Mouse (Mus musculus): ENCODE measurements around the gene Lrrc74a. TPM values are rescaled to one million over a fixed set of nuclear protein-coding genes. Genes with fewer than 3 reads are reported as not detected.
A peak's percentile ranks its signal among the peaks of the same experiment; 100 is the strongest.

Lrrc74a gene
- polyA plus RNA-seq, 1 experiment from 2014 or later, result not detected

DNA sequence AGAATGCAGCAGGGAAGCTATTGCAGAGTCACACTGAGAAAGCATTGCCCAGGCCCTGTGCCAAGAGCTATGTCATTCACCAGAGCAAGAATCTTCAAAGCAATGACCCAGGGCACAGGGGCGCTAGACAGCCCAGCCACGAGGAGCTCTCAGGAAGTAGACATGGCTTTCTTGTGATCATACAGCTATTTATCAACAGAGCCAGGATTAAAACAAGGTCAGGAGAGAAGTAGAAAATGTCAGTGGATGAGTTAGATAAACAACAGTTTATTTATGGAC, 56.6 kb downstream of the Lrrc74a start:
- H3K27me3 ChIP-seq (ENCODE audit: control insufficient read depth, insufficient read depth, low read length), result no peaks in the 10 kb centered on the region
- no peak overlapping the region for H3K9ac ChIP-seq (ENCODE audit: low read length)
- no peak overlapping the region for H3K4me2 ChIP-seq (ENCODE audit: low read depth, low read length)
- H3K4me1 ChIP-seq (ENCODE audit: control insufficient read depth, insufficient read depth, low read length), result peaks cover 29% of the 10 kb centered on the region
- WGBS, result 22% methylated on average over 2 of the region's 2 CpGs
- peak overlapping the region; percentile 33; the same call in 1 of the 2 replicates for H3K27ac ChIP-seq (ENCODE audit: low read length)
- H3K36me3 ChIP-seq (ENCODE audit: control insufficient read depth, insufficient read depth, low read length), result no peaks in the 10 kb centered on the region
- ATAC-seq (ENCODE audit: insufficient read depth, low FRiP score), result no peak
- no peaks in the 10 kb centered on the region for H3K9me3 ChIP-seq (replicated peaks; ENCODE audit: control insufficient read depth, low read length)
- H3K4me3 ChIP-seq (replicated peaks; ENCODE audit: low read length), result no peak overlapping the region

DNA sequence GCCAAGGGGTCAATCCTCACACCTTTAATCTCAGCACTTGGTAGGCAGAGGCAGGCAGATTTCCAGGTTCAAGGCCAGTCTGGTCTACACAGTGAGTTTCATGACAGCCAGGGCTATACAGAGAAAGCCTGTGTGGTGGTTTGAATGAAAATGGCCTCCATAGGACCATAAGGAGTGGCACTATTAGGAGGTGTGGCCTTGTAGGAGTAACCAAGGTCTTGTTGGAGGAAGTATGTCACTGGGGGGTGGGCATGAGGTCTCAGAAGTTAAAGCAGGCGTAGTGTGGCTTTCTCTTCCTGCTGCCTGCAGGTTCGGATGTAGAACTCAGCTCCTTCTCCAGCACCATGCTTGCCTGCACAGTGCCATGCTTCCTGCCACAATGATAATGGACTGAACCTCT, 57.8 kb downstream of the Lrrc74a start:
- Histone ChIP-seq H3K4me1 (ENCODE audit: control insufficient read depth, insufficient read depth, low read length) (peaks cover 21% of the 10 kb centered on the region), H3K4me3 (replicated peaks; ENCODE audit: low read length) (no peak overlapping the region), H3K36me3 (ENCODE audit: control insufficient read depth, insufficient read depth, low read length) (no peaks in the 10 kb centered on the region), H3K9ac (ENCODE audit: low read length) (no peak overlapping the region), H3K27ac (ENCODE audit: low read length) (no peak overlapping the region), H3K4me2 (ENCODE audit: low read depth, low read length) (no peak overlapping the region), H3K9me3 (replicated peaks; ENCODE audit: control insufficient read depth, low read length) (no peaks in the 10 kb centered on the region), H3K27me3 (ENCODE audit: control insufficient read depth, insufficient read depth, low read length) (no peaks in the 10 kb centered on the region)
- 90% methylated on average over 2 of the region's 2 CpGs for WGBS
- no peak for ATAC-seq (ENCODE audit: insufficient read depth, low FRiP score)

DNA sequence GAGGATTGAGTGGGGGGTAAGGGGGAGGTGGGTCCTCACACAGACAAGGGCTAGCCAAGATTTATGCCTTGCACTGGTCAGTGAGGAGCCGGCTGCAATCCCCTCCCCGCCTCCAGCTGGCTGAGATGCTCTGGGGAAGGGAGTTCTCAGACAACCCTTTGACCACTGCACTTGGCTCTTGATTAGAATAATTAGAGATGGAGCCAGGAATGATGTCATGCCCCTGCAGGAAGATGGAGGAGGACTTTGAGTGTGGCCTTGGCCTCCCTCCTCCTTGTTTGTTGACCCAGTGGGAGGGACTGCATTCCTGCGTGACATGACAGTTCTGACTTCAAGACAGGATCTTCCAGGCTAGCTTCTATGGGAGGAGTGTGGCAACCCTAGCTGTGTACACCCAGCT, 59.7 kb downstream of the Lrrc74a start:
- H3K4me3 ChIP-seq (replicated peaks; ENCODE audit: low read length), result no peak overlapping the region
- peaks cover 21% of the 10 kb centered on the region for H3K4me1 ChIP-seq (ENCODE audit: control insufficient read depth, insufficient read depth, low read length)
- WGBS, result 36% methylated on average over 3 of the region's 3 CpGs
- no peaks in the 10 kb centered on the region for H3K9me3 ChIP-seq (replicated peaks; ENCODE audit: control insufficient read depth, low read length)
- H3K27me3 ChIP-seq (ENCODE audit: control insufficient read depth, insufficient read depth, low read length), result no peaks in the 10 kb centered on the region
- H3K36me3 ChIP-seq (ENCODE audit: control insufficient read depth, insufficient read depth, low read length), result no peaks in the 10 kb centered on the region
- no peak overlapping the region for H3K9ac ChIP-seq (ENCODE audit: low read length)
- peak; percentile 45 for ATAC-seq (ENCODE audit: insufficient read depth, low FRiP score)
- H3K27ac ChIP-seq (ENCODE audit: low read length), result peak overlapping the region; percentile 64
- no peak overlapping the region for H3K4me2 ChIP-seq (ENCODE audit: low read depth, low read length)

DNA sequence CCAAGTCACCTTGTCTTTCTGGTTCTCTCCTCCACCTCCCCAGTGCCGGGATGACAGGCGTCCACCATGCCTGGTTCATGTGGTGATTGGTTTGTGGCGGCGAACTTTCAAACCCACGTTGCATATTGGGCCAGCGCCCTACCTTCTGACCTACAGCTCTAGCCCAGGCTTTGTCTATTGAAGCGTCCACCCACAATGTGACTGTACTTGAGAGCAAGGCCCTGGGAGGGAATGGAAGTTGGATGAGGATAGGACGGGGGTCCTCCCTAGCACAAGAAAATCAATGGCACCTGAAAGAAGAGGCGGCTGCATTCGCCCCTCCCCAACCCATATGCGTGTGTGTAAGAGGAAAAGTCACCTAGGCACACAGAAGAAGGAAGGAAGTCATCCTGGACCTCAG, 60.2 kb downstream of the Lrrc74a start:
- 84% methylated on average over 11 of the region's 11 CpGs for WGBS
- H3K9ac ChIP-seq (ENCODE audit: low read length), result no peak overlapping the region
- H3K9me3 ChIP-seq (replicated peaks; ENCODE audit: control insufficient read depth, low read length), result no peaks in the 10 kb centered on the region
- no peaks in the 10 kb centered on the region for H3K36me3 ChIP-seq (ENCODE audit: control insufficient read depth, insufficient read depth, low read length)
- ATAC-seq (ENCODE audit: insufficient read depth, low FRiP score), result no peak
- H3K27me3 ChIP-seq (ENCODE audit: control insufficient read depth, insufficient read depth, low read length), result no peaks in the 10 kb centered on the region
- H3K4me3 ChIP-seq (replicated peaks; ENCODE audit: low read length), result no peak overlapping the region
- H3K4me1 ChIP-seq (ENCODE audit: control insufficient read depth, insufficient read depth, low read length), result peaks cover 24% of the 10 kb centered on the region
- peak overlapping the region; percentile 64; the same call in 1 of the 2 replicates for H3K27ac ChIP-seq (ENCODE audit: low read length)
- H3K4me2 ChIP-seq (ENCODE audit: low read depth, low read length), result no peak overlapping the region

DNA sequence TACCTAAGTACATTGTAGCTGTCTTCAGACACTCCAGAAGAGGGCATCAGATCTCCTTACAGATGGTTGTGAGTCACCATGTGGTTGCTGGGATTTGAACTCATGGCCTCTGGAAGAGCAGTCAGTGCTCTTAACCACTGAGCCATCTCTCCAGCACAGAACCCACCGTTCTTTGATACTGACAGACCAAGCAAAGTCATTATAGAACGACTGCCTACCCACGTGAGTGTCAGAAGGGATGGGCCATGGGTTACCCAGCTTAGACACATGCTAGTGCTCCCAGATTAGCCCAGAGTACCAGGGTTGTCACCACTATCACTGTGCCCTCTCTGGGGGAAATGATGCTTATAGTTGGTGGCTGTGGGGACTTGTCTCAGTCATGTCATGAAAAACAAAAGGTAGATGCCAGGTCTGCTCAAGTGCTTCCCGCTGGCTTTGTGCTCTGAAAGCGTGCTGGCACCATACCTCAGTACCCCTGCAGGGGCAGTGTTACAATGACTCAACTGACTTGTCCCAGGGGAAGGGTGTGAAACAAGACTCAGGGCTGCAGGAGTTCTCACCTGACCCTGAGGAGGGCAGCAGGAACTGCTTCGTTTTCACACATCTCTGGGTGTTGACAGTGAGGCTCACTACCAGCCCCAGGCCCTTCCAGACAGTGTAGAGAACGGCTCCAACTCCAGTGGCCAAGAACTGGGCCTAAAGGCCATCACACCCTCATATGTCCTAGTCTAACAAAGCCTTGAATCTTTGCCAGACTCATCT, 61.1 kb downstream of the Lrrc74a start:
- peaks cover 24% of the 10 kb centered on the region for H3K4me1 ChIP-seq (ENCODE audit: control insufficient read depth, insufficient read depth, low read length)

DNA sequence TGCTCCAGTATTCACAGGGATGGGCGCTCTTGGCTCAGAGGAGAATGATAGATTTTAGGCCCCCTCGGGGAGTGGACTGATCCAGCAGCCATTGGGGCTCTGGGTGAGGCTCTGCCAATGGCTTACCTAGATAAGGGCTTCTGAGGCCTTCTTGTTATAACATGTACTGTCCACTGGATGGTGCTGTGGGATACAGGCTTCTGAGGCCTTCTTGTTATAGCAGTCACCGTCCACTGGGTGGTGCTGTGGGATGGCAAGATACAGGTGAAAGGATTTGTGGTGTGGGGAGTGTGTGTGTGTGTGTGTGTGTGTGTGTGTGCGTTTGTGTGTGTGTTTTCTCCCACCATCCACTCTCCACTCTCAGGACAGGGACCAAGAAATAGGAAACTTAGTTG, 61.7 kb downstream of the Lrrc74a start:
- Histone ChIP-seq H3K27ac (ENCODE audit: low read length) (no peak overlapping the region), H3K9ac (ENCODE audit: low read length) (0 out of 2 replicates have a peak overlapping the region, but pooled peaks have one; percentile 19), H3K36me3 (ENCODE audit: control insufficient read depth, insufficient read depth, low read length) (no peaks in the 10 kb centered on the region), H3K4me3 (replicated peaks; ENCODE audit: low read length) (no peak overlapping the region), H3K4me1 (ENCODE audit: control insufficient read depth, insufficient read depth, low read length) (peaks cover 25% of the 10 kb centered on the region), H3K4me2 (ENCODE audit: low read depth, low read length) (no peak overlapping the region), H3K27me3 (ENCODE audit: control insufficient read depth, insufficient read depth, low read length) (no peaks in the 10 kb centered on the region), H3K9me3 (replicated peaks; ENCODE audit: control insufficient read depth, low read length) (no peaks in the 10 kb centered on the region)
- peak; percentile 28; the same call in 1 of the 2 replicates for ATAC-seq (ENCODE audit: insufficient read depth, low FRiP score)
- 3% methylated on average over 4 of the region's 4 CpGs for WGBS

More for the DNA sequence above, 61.1 kb downstream of the Lrrc74a start:
- Histone ChIP-seq H3K9me3 (replicated peaks; ENCODE audit: control insufficient read depth, low read length) (no peaks in the 10 kb centered on the region), H3K4me3 (replicated peaks; ENCODE audit: low read length) (no peak overlapping the region), H3K4me2 (ENCODE audit: low read depth, low read length) (no peak overlapping the region), H3K27me3 (ENCODE audit: control insufficient read depth, insufficient read depth, low read length) (no peaks in the 10 kb centered on the region), H3K9ac (ENCODE audit: low read length) (0 out of 2 replicates have a peak overlapping the region, but pooled peaks have one; percentile 19), H3K36me3 (ENCODE audit: control insufficient read depth, insufficient read depth, low read length) (no peaks in the 10 kb centered on the region), H3K27ac (ENCODE audit: low read length) (no peak overlapping the region)
- WGBS, result 52% methylated on average over 7 of the region's 7 CpGs
- peak; percentile 9; the same call in 1 of the 2 replicates for ATAC-seq (ENCODE audit: insufficient read depth, low FRiP score)

DNA sequence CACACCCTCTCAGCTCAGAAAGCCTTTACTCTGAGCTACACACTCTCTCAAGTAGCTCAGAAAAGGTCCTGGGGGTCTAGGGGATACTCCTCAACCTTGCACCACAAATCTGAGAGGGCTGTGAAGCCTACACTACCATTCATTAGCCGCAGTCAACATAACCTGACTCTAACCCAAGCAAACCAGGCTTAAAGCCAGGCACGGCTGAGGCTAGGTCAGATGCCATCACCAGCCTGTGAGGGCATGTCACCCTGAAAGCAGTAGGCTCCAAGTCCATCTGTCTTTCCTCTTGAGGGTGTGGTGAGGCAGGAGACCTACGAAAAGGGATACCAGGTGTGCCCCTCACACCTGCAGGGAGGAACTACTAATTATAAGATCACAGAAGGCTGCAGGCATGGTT, 62.2 kb downstream of the Lrrc74a start:
- Histone ChIP-seq H3K9me3 (replicated peaks; ENCODE audit: control insufficient read depth, low read length) (no peaks in the 10 kb centered on the region), H3K4me2 (ENCODE audit: low read depth, low read length) (no peak overlapping the region), H3K4me3 (replicated peaks; ENCODE audit: low read length) (no peak overlapping the region), H3K4me1 (ENCODE audit: control insufficient read depth, insufficient read depth, low read length) (peaks cover 28% of the 10 kb centered on the region), H3K27me3 (ENCODE audit: control insufficient read depth, insufficient read depth, low read length) (no peaks in the 10 kb centered on the region), H3K36me3 (ENCODE audit: control insufficient read depth, insufficient read depth, low read length) (no peaks in the 10 kb centered on the region), H3K9ac (ENCODE audit: low read length) (no peak overlapping the region), H3K27ac (ENCODE audit: low read length) (no peak overlapping the region; the same call in 1 of the 2 replicates)
- WGBS, result 68% methylated on average over 3 of the region's 3 CpGs
- ATAC-seq (ENCODE audit: insufficient read depth, low FRiP score), result no peak

DNA sequence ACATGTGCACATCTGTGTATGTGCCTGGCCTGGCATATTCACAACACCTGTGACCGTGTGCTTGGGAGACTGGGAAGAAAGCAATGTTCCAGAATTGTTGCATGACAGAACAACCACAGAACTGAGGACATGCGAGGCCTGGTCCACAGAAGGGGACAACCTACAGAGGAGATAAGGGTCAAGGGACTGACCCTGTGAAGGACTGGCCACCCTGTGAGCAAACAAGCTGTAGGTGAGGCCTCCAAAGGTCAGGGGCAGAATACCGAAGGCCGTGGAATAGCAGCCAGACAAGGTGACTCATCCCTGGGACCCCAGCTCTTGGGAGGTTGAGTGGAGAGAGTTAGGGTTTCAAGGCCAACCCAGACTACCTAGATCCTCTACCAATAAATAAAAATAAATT, 63.6 kb downstream of the Lrrc74a start:
- Histone ChIP-seq H3K4me1 (ENCODE audit: control insufficient read depth, insufficient read depth, low read length) (peaks cover 43% of the 10 kb centered on the region), H3K4me3 (replicated peaks; ENCODE audit: low read length) (no peak overlapping the region), H3K9me3 (replicated peaks; ENCODE audit: control insufficient read depth, low read length) (no peaks in the 10 kb centered on the region), H3K36me3 (ENCODE audit: control insufficient read depth, insufficient read depth, low read length) (no peaks in the 10 kb centered on the region), H3K27me3 (ENCODE audit: control insufficient read depth, insufficient read depth, low read length) (no peaks in the 10 kb centered on the region), H3K9ac (ENCODE audit: low read length) (no peak overlapping the region), H3K4me2 (ENCODE audit: low read depth, low read length) (no peak overlapping the region), H3K27ac (ENCODE audit: low read length) (no peak overlapping the region)
- no peak for ATAC-seq (ENCODE audit: insufficient read depth, low FRiP score)
- WGBS, result 84% methylated on average over 4 of the region's 4 CpGs

DNA sequence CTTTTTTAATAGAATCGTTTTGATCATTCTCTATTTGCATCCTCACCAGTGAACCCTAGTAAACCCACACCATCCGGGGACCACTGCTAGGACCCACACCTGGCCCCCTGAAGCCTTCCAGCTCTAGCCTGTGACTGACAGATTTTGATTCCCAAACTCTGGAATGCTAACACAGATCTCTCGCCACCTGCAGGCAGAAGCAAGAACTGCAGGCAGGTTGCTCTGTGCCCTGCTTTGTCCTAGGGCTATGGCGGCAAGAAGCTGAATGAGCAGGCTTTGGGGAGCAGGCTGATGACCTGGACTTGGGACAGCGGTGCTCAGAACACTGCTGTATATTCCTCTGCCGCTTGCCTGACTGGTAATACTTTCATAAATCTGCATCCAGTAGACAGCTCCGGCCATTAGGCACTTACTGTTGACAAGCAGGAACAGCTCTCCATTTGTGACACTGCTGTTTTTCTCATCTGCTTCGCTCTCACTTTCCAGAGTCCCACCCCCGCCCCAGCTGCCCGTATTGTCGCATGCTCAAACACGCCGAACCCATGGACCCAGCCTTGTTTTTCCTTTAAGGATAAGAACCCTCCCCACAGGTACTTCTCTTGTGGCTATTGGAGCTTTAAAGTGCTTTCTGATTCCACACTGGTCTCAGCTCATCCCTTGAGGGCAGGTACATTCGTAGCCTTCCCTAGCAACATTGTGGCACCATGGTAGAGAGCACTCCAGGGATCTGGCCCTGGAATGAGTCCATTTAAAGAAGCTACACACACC, 64.8 kb downstream of the Lrrc74a start:
- ATAC-seq (ENCODE audit: insufficient read depth, low FRiP score), result no peak
- H3K36me3 ChIP-seq (ENCODE audit: control insufficient read depth, insufficient read depth, low read length), result no peaks in the 10 kb centered on the region
- H3K27me3 ChIP-seq (ENCODE audit: control insufficient read depth, insufficient read depth, low read length), result no peaks in the 10 kb centered on the region
- no peak overlapping the region for H3K4me2 ChIP-seq (ENCODE audit: low read depth, low read length)
- H3K9me3 ChIP-seq (replicated peaks; ENCODE audit: control insufficient read depth, low read length), result no peaks in the 10 kb centered on the region
- peaks cover 46% of the 10 kb centered on the region for H3K4me1 ChIP-seq (ENCODE audit: control insufficient read depth, insufficient read depth, low read length)
- H3K4me3 ChIP-seq (replicated peaks; ENCODE audit: low read length), result no peak overlapping the region
- peak overlapping the region; percentile 29; the same call in 1 of the 2 replicates for H3K9ac ChIP-seq (ENCODE audit: low read length)
- WGBS, result 23% methylated on average over 14 of the region's 14 CpGs
- H3K27ac ChIP-seq (ENCODE audit: low read length), result peak overlapping the region; percentile 98

Data from stomach, embryonic 16.5 days (tissue).